Mouse (Mus musculus) Patski (cell line): ENCODE measurements at regions not wholly inside any gene's neighbourhood (a gene's known extent, or its start where the extent isn't known, plus 50 kb on each side); places are given as distances from the start of the nearest gene placed in this dataset.

ENCODE experiments used
- ATAC-seq: fragments of 100-300 bp; one replicate; pipeline ENCODE4 v1.8.0; 2021
- CTCF ChIA-PET: fragments of 350-600 bp; sonication (Branson Sonifier 250); formaldehyde crosslinking; loops from one replicate; lab custom pipeline; 2022; ENCODE audit warnings: inconsistent platforms; lab: Charles Lee
- POLR2A ChIA-PET: fragments of 350-600 bp; sonication (Branson Sonifier 250); formaldehyde crosslinking; loops from one replicate; lab custom pipeline; 2022; ENCODE audit warnings: antibody characterized with exemption, inconsistent platforms; lab: Charles Lee
- DNase-seq: peaks from one replicate; pipeline ENCODE4 v3.0.0-alpha.2; 2011; ENCODE audit warnings: low read depth, low spot score
- H3K27me3 ChIP-seq: fragments of 371-371 bp; one replicate; pipeline ENCODE4 v1.5.1; 2021
- CTCF ChIP-seq: fragments of 100-300 bp; IDR thresholded peaks from one replicate; pipeline ENCODE4 v1.5.1; 2021
- in situ Hi-C: fragments of 300-500 bp; cut with MboI; formaldehyde crosslinking; loops from 3 replicates; pipeline ENCODE4 v1.11.1; 2018; ENCODE audit warnings: low pct_unique_long_range_greater_than_20kb, mixed read lengths

DNA sequence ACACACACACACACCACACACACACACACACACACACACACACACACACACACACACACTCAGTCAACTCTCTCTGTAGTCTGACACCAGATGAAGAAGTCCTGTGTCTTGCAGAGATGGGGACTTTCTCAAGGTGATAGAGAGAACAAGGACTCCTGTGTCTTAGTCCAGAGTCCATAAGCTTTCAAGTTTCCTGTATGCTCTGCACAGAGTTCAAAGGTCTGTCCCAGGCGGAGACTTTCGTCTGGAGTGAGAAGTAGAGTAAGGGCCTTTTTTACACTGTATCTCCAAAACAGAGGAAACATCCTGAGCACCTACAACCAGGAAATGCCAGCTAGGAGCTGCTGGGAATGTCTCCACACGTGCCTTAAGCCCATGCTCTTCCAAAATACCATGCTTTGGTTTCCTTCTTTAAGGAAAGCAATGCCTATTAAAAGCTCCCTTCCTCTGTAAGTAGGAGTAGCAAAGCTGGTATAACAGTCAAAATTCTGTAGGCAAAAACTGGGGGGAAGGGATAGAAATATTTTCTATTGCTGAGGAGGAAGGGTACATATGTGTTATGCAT lies 459.9 kb upstream of the Zmiz1 start:
- in situ Hi-C loops: no loop called here
- ChIA-PET POLR2A (no interaction called here), CTCF (interaction anchor here (1.5 kb wide), 2 partner anchors 14 to 17 kb away, joined by 3 read pairs; no protein-coding TSS in a partner anchor)
- H3K27me3 ChIP-seq: no peaks in the 10 kb centered on the region
- ATAC-seq (no peak), DNase-seq (no peak)
- TF ChIP-seq CTCF: no peak

DNA sequence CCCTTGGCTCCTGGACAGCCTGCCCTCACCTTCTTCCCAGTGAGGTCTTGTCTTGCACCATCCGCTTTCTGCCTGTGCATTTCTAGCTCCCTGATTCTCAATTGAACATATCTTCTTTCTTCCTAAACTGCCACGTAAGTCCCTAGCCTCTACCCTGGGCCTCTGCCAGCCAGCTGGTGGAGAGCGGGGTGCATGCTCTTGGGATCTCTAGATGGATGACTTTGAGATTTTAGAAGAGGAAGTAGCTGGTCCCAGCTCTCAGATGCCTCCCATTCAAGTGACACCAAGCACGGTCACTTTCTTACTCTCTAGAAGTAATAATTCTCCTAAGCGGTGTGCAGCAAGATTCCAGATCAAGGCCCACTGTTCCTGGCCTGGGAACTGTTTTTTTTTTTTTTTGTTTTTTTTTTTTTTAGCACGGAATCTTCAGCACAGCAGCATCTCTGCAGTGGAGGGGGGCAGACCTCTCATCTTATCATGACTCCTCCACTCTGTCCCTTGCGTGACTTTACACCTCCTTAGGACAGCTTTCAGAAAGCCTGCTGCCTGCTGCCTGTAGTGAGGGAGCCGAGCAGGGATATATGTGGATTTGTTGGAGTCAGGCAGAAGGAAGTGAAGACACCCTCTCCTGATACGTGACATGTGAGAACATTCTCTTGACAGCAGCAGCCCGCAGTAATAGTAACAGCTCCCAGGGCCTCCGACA lies 453.6 kb upstream of the Zmiz1 start:
- ATAC-seq: no peak
- CTCF ChIA-PET: interaction anchor here (1.1 kb wide), 1 partner anchor 11 kb away, joined by 3 read pairs; no protein-coding TSS in a partner anchor
- POLR2A ChIA-PET: no interaction called here

DNA sequence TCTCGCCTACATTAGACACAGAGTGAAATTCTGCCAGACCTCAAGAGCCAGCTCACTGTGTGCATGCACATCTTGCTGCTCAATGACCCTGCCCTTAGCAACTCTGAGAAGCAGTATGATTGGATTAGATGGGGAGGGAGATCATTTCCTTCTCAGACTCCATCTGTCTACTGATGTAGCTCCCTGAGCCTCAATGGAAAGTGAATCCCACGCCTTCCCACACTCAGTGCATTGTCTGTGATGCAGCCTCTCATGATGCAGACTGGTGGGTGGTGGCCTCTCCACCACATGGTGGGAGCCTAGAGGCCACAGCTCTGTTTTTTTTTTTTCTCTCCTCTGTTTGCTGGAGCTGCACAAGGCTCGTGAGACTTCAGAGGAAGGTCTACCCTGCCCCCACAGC lies 447.1 kb upstream of the Zmiz1 start:
- ATAC-seq: no peak
- POLR2A ChIA-PET: no interaction called here
- TF ChIP-seq CTCF: no peak
- DNase-seq: no peak
- in situ Hi-C loops: no loop called here
- H3K27me3 ChIP-seq: peaks cover 5% of the 10 kb centered on the region
- CTCF ChIA-PET: no interaction called here

More for the DNA sequence above, 453.6 kb upstream of the Zmiz1 start:
- TF ChIP-seq CTCF: no peak
- no peak for DNase-seq
- H3K27me3 ChIP-seq: peaks cover 3% of the 10 kb centered on the region
- in situ Hi-C loops: no loop called here

DNA sequence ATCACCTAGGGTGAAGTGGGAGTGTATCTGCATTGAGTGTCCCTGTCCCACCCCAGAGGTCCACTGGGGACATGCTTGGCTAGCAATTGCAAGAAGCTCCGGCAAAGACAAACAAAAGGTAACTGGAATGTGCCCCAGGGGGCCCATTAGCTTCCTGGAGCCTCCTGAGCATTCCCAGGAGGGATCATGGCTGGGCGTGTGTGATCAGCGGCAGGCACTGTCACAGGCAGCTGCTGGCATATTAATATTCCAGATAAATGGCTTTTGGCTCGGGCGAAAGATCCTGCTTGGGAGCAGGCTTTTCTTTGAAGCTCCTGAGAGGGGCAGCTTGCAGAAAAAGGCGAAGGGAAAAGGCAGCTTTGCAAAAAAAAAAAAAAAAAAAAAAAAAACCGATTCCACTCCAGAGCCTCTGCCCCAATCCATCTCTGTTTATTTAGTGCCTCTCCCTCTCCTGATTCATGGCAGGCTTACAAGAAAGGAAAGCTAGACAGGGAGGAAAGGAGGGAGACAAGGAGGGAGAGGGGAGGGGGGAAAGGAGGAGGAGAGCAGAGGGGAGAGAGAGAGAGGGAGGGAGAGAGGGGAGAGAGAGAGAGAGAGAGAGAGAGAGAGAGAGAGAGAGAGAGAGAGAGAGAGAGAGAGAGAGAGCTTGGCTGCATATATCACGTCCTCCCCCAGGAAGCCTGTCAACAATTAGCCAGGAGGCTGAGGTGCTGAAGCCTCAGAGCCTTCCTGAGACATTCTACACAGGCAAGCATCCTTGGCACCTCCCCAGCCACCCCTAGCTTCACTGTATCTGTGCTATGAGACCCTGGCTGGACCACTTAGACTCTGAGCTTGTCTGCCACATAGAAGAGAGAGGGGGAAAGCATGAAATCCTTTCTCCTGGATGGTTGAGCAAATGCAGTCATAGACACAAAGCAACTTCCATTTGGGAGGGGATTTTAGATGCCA lies 443.4 kb upstream of the Zmiz1 start:
- ChIA-PET POLR2A (interaction anchor here (0.5 to 0.6 kb wide), 4 partner anchors 13 to 319 kb away, joined by 3 to 5 read pairs (median 3); no protein-coding TSS in a partner anchor), CTCF (interaction anchor here (0.9 to 1.3 kb wide), 3 partner anchors 11 to 72 kb away, joined by 3 read pairs; no protein-coding TSS in a partner anchor)
- H3K27me3 ChIP-seq: peaks cover under 1% of the 10 kb centered on the region
- TF ChIP-seq CTCF: peak; percentile 21
- DNase-seq: peak; percentile 25
- peak; percentile 26 for ATAC-seq
- in situ Hi-C loops: no loop called here

DNA sequence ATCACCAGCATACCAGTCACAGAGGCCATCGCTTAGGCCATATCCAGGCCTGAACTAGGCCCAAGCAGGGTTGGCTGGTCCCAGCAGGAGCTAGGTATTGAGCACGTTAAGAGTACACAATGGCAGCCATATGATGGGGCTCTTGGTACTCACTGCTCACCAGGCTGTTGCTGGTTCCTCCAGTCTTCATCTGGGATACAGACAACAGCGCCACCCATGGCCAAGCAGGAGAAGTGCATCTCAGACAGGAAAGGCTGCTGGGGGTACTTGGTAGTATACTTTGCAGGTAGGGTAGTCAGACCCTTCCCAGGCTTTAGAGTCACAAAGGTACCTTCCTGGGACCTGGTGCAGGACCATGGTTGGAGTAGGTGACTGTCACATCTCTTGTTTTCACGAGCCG lies 441.1 kb upstream of the Zmiz1 start:
- no peaks in the 10 kb centered on the region for H3K27me3 ChIP-seq
- TF ChIP-seq CTCF: peak; percentile 56
- ATAC-seq (no peak), DNase-seq (no peak)
- ChIA-PET POLR2A (no interaction called here), CTCF (interaction anchor here (1.1 to 1.5 kb wide), 3 partner anchors 20 to 116 kb away, joined by 3 to 4 read pairs (median 3); no protein-coding TSS in a partner anchor)
- in situ Hi-C loops: no loop called here

DNA sequence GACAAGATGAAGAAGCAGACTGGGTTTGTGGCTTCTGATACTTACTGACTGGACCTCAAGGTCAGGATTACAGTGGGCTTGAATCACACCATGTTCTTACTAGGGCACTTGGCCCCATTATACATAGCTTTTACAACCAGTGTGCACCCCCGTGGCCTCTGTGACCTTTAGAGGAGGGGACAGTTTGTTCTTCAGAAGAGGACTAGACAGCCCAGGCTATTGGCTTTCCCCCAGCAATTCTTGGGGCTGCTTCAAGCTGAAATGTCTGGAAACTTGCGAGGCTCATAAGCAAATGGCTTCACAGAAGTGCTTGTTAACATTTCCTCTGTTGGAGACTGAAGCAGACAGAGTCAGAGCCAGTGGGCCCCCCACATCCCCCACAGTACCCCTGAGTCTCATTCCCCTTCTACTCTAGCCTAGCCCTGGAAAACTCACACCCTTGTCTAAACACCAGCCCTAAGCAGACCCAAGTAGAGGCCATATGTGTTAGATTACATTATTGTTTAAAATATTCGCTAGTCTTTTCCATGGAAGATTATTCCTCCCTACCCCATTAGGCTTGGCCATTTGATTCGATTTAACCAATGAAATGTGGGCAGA lies 439.6 kb upstream of the Zmiz1 start:
- ATAC-seq (no peak), DNase-seq (no peak)
- no peaks in the 10 kb centered on the region for H3K27me3 ChIP-seq
- CTCF ChIA-PET: interaction anchor here (1.5 kb wide), 1 partner anchor 114 kb away, joined by 3 read pairs; no protein-coding TSS in a partner anchor
- TF ChIP-seq CTCF: no peak
- POLR2A ChIA-PET: interaction anchor here (0.6 kb wide), 1 partner anchor 1777 kb away, joined by 3 read pairs; no protein-coding TSS in a partner anchor
- in situ Hi-C loops: no loop called here

DNA sequence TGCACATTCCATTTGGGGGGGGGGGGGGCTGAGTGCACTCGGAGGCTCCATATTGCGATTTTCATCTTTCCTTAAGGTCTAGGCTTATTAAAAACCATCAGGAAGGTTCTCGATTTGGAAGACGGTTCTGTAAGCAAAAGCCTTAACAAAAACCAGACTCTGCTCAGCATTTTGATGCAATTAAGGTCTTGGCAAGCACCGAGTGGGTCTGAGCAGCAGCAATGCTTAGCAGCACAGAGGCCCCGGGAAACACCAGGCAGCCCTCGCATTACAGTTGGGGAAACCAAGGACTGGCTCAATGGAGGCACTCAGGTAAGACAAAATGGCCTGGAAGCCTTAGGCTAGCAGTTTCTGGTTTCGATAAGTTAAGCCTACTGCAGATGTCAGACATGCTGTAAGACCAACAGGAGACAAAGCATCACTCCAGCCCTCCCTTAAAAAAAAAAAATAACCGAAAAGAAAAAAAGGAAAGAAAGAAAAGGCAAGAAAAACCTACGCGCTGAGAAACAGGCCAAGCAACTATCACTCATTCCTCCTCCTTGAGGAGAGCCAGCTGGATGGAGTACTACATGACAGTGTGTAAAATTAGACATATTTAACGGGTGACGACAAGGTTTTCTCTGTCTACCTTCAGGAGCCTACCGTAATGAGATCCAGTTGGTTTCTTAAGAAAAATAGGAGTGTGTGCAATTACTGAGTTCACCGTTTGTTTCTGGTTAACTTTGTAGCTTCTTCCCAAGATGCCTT lies 436.3 kb upstream of the Zmiz1 start:
- no peak for ATAC-seq
- no peak for TF ChIP-seq CTCF
- in situ Hi-C loops: no loop called here
- DNase-seq: no peak
- POLR2A ChIA-PET: no interaction called here
- peaks cover 3% of the 10 kb centered on the region for H3K27me3 ChIP-seq
- CTCF ChIA-PET: no interaction called here

DNA sequence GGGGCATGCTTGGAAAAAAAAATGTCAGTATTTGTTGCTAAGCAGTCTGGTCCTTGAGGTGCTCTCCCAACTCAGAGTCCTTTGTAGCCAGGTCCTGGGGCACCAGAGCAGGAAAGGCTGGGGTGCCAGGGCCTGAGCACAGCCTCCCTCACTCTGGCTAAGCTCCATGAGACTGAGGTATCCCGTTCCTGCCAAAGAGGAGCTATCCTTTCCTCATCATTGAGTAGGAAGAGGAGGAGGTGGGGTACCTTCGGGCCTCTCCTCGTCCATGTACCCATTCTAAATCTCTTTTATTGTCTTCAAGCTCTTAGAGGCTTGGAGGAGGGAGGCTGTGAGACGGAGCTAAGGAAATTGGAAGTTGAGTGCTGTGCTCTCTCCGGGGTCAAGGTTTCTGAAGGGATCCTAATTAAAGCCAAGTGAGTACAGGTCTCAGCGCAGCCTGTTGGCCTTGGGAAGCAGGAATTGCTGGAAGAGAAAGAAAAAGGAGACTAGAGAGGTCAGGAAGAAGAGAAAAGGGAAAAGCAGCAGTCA lies 435.6 kb upstream of the Zmiz1 start:
- DNase-seq: no peak
- no peak for ATAC-seq
- in situ Hi-C loops: no loop called here
- ChIA-PET POLR2A (interaction anchor here (0.5 kb wide), 1 partner anchor 165 kb away, joined by 4 read pairs; no protein-coding TSS in a partner anchor), CTCF (no interaction called here)
- H3K27me3 ChIP-seq: peaks cover 3% of the 10 kb centered on the region
- no peak for TF ChIP-seq CTCF

DNA sequence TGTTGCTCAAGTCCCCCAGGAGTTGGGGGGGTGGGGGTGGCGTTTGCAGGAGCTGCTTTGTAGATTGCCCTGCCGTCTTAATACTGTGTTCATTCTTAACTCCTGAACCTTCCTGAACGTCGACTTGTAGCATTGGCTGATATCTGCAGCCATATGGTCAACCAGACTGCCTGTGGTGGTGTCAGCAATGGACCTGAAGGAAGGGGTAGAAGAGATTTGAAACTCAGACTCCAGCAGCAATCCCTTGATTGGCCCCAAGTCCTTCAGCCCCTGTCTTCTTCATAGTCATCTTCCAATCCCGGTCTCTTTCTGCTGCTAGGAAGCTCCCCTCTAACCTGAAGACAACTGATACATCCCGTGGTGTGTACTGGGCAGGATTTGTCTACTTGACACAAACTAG lies 433.9 kb upstream of the Zmiz1 start:
- no peak for TF ChIP-seq CTCF
- in situ Hi-C loops: no loop called here
- peaks cover 3% of the 10 kb centered on the region for H3K27me3 ChIP-seq
- ATAC-seq (no peak), DNase-seq (no peak)
- ChIA-PET POLR2A (no interaction called here), CTCF (no interaction called here)
